8 mouse cellular contexts compared by ENCODE assay signal in genomic region chr10:79533126-79533911, GRCm38 (mm10). TPM values are rescaled to one million over a fixed set of nuclear protein-coding genes. Genes with fewer than 3 reads are reported as not detected.
DNase-seq lines count a peak whose midpoint lies in the region; ATAC-seq lines count a peak whose summit lies in the region.

TSS of gene Plpp2 (minus strand) at chr10:79533796.

- ATAC-seq in common myeloid progenitor, adult 5-6 weeks (replicated peaks; ENCODE audit: low read depth, poor library complexity, severe bottlenecking) = peak; percentile 85
- ATAC-seq in megakaryocyte-erythroid progenitor cell, adult 5-6 weeks (replicated peaks; ENCODE audit: low FRiP score, low TSS enrichment, poor library complexity, severe bottlenecking) = peak; percentile 88

- peak; percentile 87 to 96 for DNase-seq in adrenal gland, adult (ENCODE audit: inconsistent age in 2 of 2, low spot score in 1 of 2)
- peak; percentile 73 for DNase-seq in gastrocnemius, postnatal 14 days
- DNase-seq in induced T-regulatory cell, adult 2 months (ENCODE audit: low read depth) = peak; percentile 73
- DNase-seq in left cerebral cortex, postnatal 36 days (ENCODE audit: low spot score in 2 of 2) = peak; percentile 12 to 23
- peak; percentile 38 for DNase-seq in right cerebral cortex, postnatal 14 days
- peak; percentile 63 to 83 for DNase-seq in urinary bladder, postnatal 4 days (ENCODE audit: low spot score in 2 of 2)

- intact Hi-C loops in gastrocnemius, postnatal 14 days (cut with DNase I; ENCODE audit: low total_unique reads) = no loop called here
- intact Hi-C loops in left cerebral cortex, postnatal 36 days (cut with DNase I) = no loop called here

RNA-seq across cellular contexts. Expression of gene Plpp2, which starts in this region (rescaled TPM):
- 4.1 and 4.7 TPM in 2 replicates for total RNA-seq in common myeloid progenitor, adult 5-6 weeks (2017)
- total RNA-seq in gastrocnemius, postnatal 14 days (2021) = 1 to 10 TPM; 1.3 to 2.2 TPM
- 1 to 10 TPM; 3.1 to 3.7 TPM for total RNA-seq in left cerebral cortex, postnatal 36 days (2021)
- total RNA-seq in megakaryocyte-erythroid progenitor cell, adult 5-6 weeks (2014; fragmentation: Nextera tagmentation) = 5.4 and 12.2 TPM in 2 replicates
- total RNA-seq in megakaryocyte-erythroid progenitor cell, adult 5-6 weeks (2017) = 3.3 and 3.9 TPM in 2 replicates

Comparison
In these comparisons a context has a peak if more than half of its experiments do, and no peak if none do; other contexts are left out.
1. Peak in every context shown above with its lines: DNase-seq and ATAC-seq.
2. DNase-seq: peak in every context shown above with its lines; median percentile 92 in adrenal gland, adult; 73 in gastrocnemius, postnatal 14 days; 73 in induced T-regulatory cell, adult 2 months; 73 in urinary bladder, postnatal 4 days; 38 in right cerebral cortex, postnatal 14 days; 18 in left cerebral cortex, postnatal 36 days.